In genomic region chr19:43064155-43064554, GRCm38 (mm10) we compare ENCODE assay signal across 18 mouse cellular contexts.
DNase-seq lines count a peak whose midpoint lies in the region; ATAC-seq and TF ChIP-seq lines count a peak whose summit lies in the region.
"Had no signal": no experiment of that assay in that cellular context is flagged by ENCODE, and none has a peak within 500 bp of the region (broad histone marks: within the 10 kb centered on the region; RNA-seq: fewer than 3 reads in every experiment).

No protein-coding gene starts in this region.

- no peak overlapping the region for H3K4me2 ChIP-seq in embryonic facial prominence, embryonic 14.5 days (ENCODE audit: low read depth, low read length)
- H3K4me2 ChIP-seq in kidney, postnatal 0 days (ENCODE audit: low read length): no peak overlapping the region
- H3K4me2 ChIP-seq in lung, postnatal 0 days (replicated peaks; ENCODE audit: low read depth, low read length): no peak overlapping the region
- no peak overlapping the region for H3K4me2 ChIP-seq in hindbrain, embryonic 12.5 days (replicated peaks)
- H3K4me2 ChIP-seq: forebrain, embryonic 13.5 days; liver, embryonic 12.5 days; midbrain, embryonic 11.5 days had no signal

- H3K4me1 ChIP-seq in embryonic facial prominence, embryonic 14.5 days (ENCODE audit: control insufficient read depth, insufficient read depth, low read length): no peaks in the 10 kb centered on the region
- H3K4me1 ChIP-seq in embryonic facial prominence, embryonic 10.5 days: no peaks in the 10 kb centered on the region
- H3K4me1 ChIP-seq in kidney, postnatal 0 days (replicated peaks; ENCODE audit: insufficient read depth, low read length): no peaks in the 10 kb centered on the region
- no peaks in the 10 kb centered on the region for H3K4me1 ChIP-seq in lung, postnatal 0 days (ENCODE audit: insufficient read depth, low read depth, low read length)
- H3K4me1 ChIP-seq in hindbrain, embryonic 12.5 days: no peaks in the 10 kb centered on the region
- H3K4me1 ChIP-seq: forebrain, embryonic 13.5 days had no signal

- TF ChIP-seq CTCF in kidney, postnatal 0 days (IDR thresholded peaks at IDR 0.05; ENCODE audit: low read depth): no peak
- TF ChIP-seq CTCF in lung, postnatal 0 days (IDR thresholded peaks at IDR 0.05): no peak

- H3K4me3 ChIP-seq in embryonic facial prominence, embryonic 14.5 days (ENCODE audit: low read depth, low read length): no peak overlapping the region
- no peak overlapping the region for H3K4me3 ChIP-seq in embryonic facial prominence, embryonic 10.5 days
- H3K4me3 ChIP-seq in kidney, postnatal 0 days (replicated peaks; ENCODE audit: low read depth, low read length): no peak overlapping the region
- H3K4me3 ChIP-seq in lung, postnatal 0 days (ENCODE audit: low read depth, low read length): no peak overlapping the region
- H3K4me3 ChIP-seq in hindbrain, embryonic 12.5 days: no peak overlapping the region
- H3K4me3 ChIP-seq: erythroblast, embryonic 14.5 days; forebrain, embryonic 13.5 days; liver, embryonic 12.5 days had no signal

- no peak for TF ChIP-seq EP300 in lung, postnatal 0 days (IDR thresholded peaks at IDR 0.05)

- H3K27me3 ChIP-seq in embryonic facial prominence, embryonic 14.5 days (replicated peaks; ENCODE audit: control insufficient read depth, insufficient read depth, low read length): no peaks in the 10 kb centered on the region
- no peaks in the 10 kb centered on the region for H3K27me3 ChIP-seq in embryonic facial prominence, embryonic 10.5 days (replicated peaks; ENCODE audit: low read depth, poor library complexity, severe bottlenecking)
- no peaks in the 10 kb centered on the region for H3K27me3 ChIP-seq in kidney, postnatal 0 days (ENCODE audit: insufficient read depth, low read length)
- H3K27me3 ChIP-seq in lung, postnatal 0 days (replicated peaks; ENCODE audit: insufficient read depth, low read length): no peaks in the 10 kb centered on the region
- no peaks in the 10 kb centered on the region for H3K27me3 ChIP-seq in hindbrain, embryonic 12.5 days
- H3K27me3 ChIP-seq: forebrain, embryonic 13.5 days; liver, embryonic 12.5 days had no signal

- H3K36me3 ChIP-seq in embryonic facial prominence, embryonic 14.5 days (ENCODE audit: control insufficient read depth, insufficient read depth, low read length): no peaks in the 10 kb centered on the region
- no peaks in the 10 kb centered on the region for H3K36me3 ChIP-seq in embryonic facial prominence, embryonic 10.5 days (replicated peaks)
- H3K36me3 ChIP-seq in kidney, postnatal 0 days (ENCODE audit: insufficient read depth, low read length): no peaks in the 10 kb centered on the region
- H3K36me3 ChIP-seq in lung, postnatal 0 days (ENCODE audit: insufficient read depth, low read length): no peaks in the 10 kb centered on the region
- H3K36me3 ChIP-seq in hindbrain, embryonic 12.5 days: no peaks in the 10 kb centered on the region
- H3K36me3 ChIP-seq: liver, embryonic 12.5 days had no signal

- no peak overlapping the region for H3K9ac ChIP-seq in embryonic facial prominence, embryonic 14.5 days (ENCODE audit: low read depth, low read length)
- no peak overlapping the region for H3K9ac ChIP-seq in kidney, postnatal 0 days (ENCODE audit: low read depth, low read length)
- no peak overlapping the region for H3K9ac ChIP-seq in lung, postnatal 0 days (replicated peaks; ENCODE audit: low read depth)
- H3K9ac ChIP-seq in hindbrain, embryonic 12.5 days: no peak overlapping the region
- H3K9ac ChIP-seq: forebrain, embryonic 13.5 days; liver, embryonic 12.5 days had no signal

- no peak for ATAC-seq in embryonic facial prominence, embryonic 14.5 days (ENCODE audit: low read depth)
- no peak for ATAC-seq in kidney, postnatal 0 days (replicated peaks; ENCODE audit: low FRiP score, low read depth)
- peak; percentile 44; the same call in 1 of the 2 replicates for ATAC-seq in lung, postnatal 0 days
- ATAC-seq in hindbrain, embryonic 12.5 days (ENCODE audit: low FRiP score): no peak
- ATAC-seq: CD4-positive, CD25-positive, alpha-beta regulatory T cell, adult 4 months; forebrain, embryonic 13.5 days; liver, embryonic 12.5 days had no signal

- no peak overlapping the region for H3K27ac ChIP-seq in embryonic facial prominence, embryonic 14.5 days (replicated peaks; ENCODE audit: low read depth, low read length)
- H3K27ac ChIP-seq in embryonic facial prominence, embryonic 10.5 days (replicated peaks): no peak overlapping the region
- H3K27ac ChIP-seq in kidney, postnatal 0 days: no peak overlapping the region
- no peak overlapping the region for H3K27ac ChIP-seq in lung, postnatal 0 days (ENCODE audit: low read length)
- H3K27ac ChIP-seq in hindbrain, embryonic 12.5 days: no peak overlapping the region
- H3K27ac ChIP-seq: forebrain, embryonic 13.5 days; liver, embryonic 12.5 days had no signal

- 69% methylated on average over 2 of the region's 2 CpGs for WGBS in embryonic facial prominence, embryonic 14.5 days
- 87% methylated on average over 2 of the region's 2 CpGs for WGBS in embryonic facial prominence, embryonic 10.5 days
- 58% methylated on average over 2 of the region's 2 CpGs for WGBS in kidney, postnatal 0 days
- WGBS in lung, postnatal 0 days: 33% methylated on average over 2 of the region's 2 CpGs
- 75% methylated on average over 2 of the region's 2 CpGs for WGBS in hindbrain, embryonic 12.5 days

- DNase-seq in embryonic facial prominence, embryonic 14.5 days (ENCODE audit: low spot score): peak; percentile 38
- no peak for DNase-seq in embryonic facial prominence, embryonic 10.5 days (ENCODE audit: low spot score)
- DNase-seq in kidney, postnatal 0 days (ENCODE audit: low spot score): peak; percentile 70
- no peak for DNase-seq in kidney, adult 9 months
- peak; percentile 63 for DNase-seq in lung, postnatal 0 days (ENCODE audit: low spot score)
- no peak for DNase-seq in lung, postnatal 25 days (ENCODE audit: low spot score)
- DNase-seq in telencephalon, adult 2 months (ENCODE audit: low read depth, low spot score): peak; percentile 1
- DNase-seq: cerebellum, adult 2 months; cerebellum, postnatal 36 days; kidney, postnatal 10 days; right cerebral cortex, postnatal 4 days; thymus, postnatal 36 days had no signal

- no peaks in the 10 kb centered on the region for H3K9me3 ChIP-seq in embryonic facial prominence, embryonic 14.5 days (ENCODE audit: control insufficient read depth, low read length)
- H3K9me3 ChIP-seq in embryonic facial prominence, embryonic 10.5 days: no peaks in the 10 kb centered on the region
- H3K9me3 ChIP-seq in kidney, postnatal 0 days (replicated peaks; ENCODE audit: low read length): no peaks in the 10 kb centered on the region
- no peaks in the 10 kb centered on the region for H3K9me3 ChIP-seq in lung, postnatal 0 days (ENCODE audit: low read length)
- no peaks in the 10 kb centered on the region for H3K9me3 ChIP-seq in hindbrain, embryonic 12.5 days (replicated peaks)
- H3K9me3 ChIP-seq: forebrain, embryonic 13.5 days; liver, embryonic 12.5 days had no signal

Comparison
In these comparisons a context has a peak if more than half of its experiments do, and no peak if none do; other contexts are left out.
1. DNase-seq: peak in embryonic facial prominence, embryonic 14.5 days (single experiment), kidney, postnatal 0 days (single experiment), lung, postnatal 0 days (single experiment) and telencephalon, adult 2 months (single experiment); none in embryonic facial prominence, embryonic 10.5 days (single experiment), kidney, adult 9 months (single experiment) and lung, postnatal 25 days (single experiment).